Mouse (Mus musculus): ENCODE data around the gene Trnau1ap. TPM values are rescaled to one million over a fixed set of nuclear protein-coding genes. Genes with fewer than 3 reads are reported as not detected.
A peak's percentile ranks its signal among the peaks of the same experiment; 100 is the strongest.

Trnau1ap gene
- polyA plus RNA-seq, 1 experiment from 2014 or later: 72.8 TPM

GRCm38 (mm10) chr4:132262358-132262616 lies 67.1 kb downstream of the Trnau1ap start:
- Histone ChIP-seq H3K9me3 (ENCODE audit: control insufficient read depth, low read length) (no peaks in the 10 kb centered on the region), H3K4me3 (ENCODE audit: low read depth, low read length) (no peak overlapping the region), H3K27ac (ENCODE audit: low read depth) (no peak overlapping the region), H3K36me3 (ENCODE audit: control insufficient read depth, insufficient read depth, low read length) (no peaks in the 10 kb centered on the region), H3K27me3 (replicated peaks; ENCODE audit: control insufficient read depth, insufficient read depth, low read length) (no peaks in the 10 kb centered on the region), H3K4me1 (replicated peaks; ENCODE audit: control insufficient read depth, insufficient read depth, low read length) (peaks cover 4% of the 10 kb centered on the region; the same call in 1 of the 2 replicates), H3K9ac (ENCODE audit: low read length) (no peak overlapping the region), H3K4me2 (ENCODE audit: low read length) (peak overlapping the region; percentile 74)
- WGBS: 69% methylated on average over 5 of the region's 5 CpGs
- ATAC-seq (replicated peaks; ENCODE audit: low FRiP score, low TSS enrichment, low read depth): no peak
- no peak for DNase-seq (ENCODE audit: low spot score)

Other genes starting within 250 kb of the Trnau1ap start
- gene Oprd1, start 185.1 kb downstream of the Trnau1ap start, polyA plus RNA-seq (2014; fragmentation: Nextera tagmentation; extraction: Ambion mirVana): 0.24 and 0.38 TPM in 2 replicates
- gene Ythdf2, start 117.2 kb downstream of the Trnau1ap start, polyA plus RNA-seq (2014; fragmentation: Nextera tagmentation; extraction: Ambion mirVana): 100 and 111 TPM in 2 replicates
- 31.6 and 36.0 TPM in 2 replicates for gene Gmeb1, start 67.9 kb downstream of the Trnau1ap start, polyA plus RNA-seq (2014; fragmentation: Nextera tagmentation; extraction: Ambion mirVana)
- 36.8 and 43.6 TPM in 2 replicates for gene Taf12, start 55.2 kb downstream of the Trnau1ap start, polyA plus RNA-seq (2014; fragmentation: Nextera tagmentation; extraction: Ambion mirVana)
- gene Rab42, start 26.2 kb downstream of the Trnau1ap start, polyA plus RNA-seq (2014; fragmentation: Nextera tagmentation; extraction: Ambion mirVana): 1.6 and 1.7 TPM in 2 replicates
- gene Rcc1, start 24.1 kb upstream of the Trnau1ap start, polyA plus RNA-seq (2014; fragmentation: Nextera tagmentation; extraction: Ambion mirVana): 65.7 and 66.6 TPM in 2 replicates
- 21.5 and 22.4 TPM in 2 replicates for gene Phactr4, start 93.0 kb upstream of the Trnau1ap start, polyA plus RNA-seq (2014; fragmentation: Nextera tagmentation; extraction: Ambion mirVana)
- gene Med18, start 134.4 kb upstream of the Trnau1ap start, polyA plus RNA-seq (2014; fragmentation: Nextera tagmentation; extraction: Ambion mirVana): 11.4 and 16.2 TPM in 2 replicates
- gene Sesn2, start 181.0 kb upstream of the Trnau1ap start, polyA plus RNA-seq (2014; fragmentation: Nextera tagmentation; extraction: Ambion mirVana): 6.9 and 7.3 TPM in 2 replicates
- gene Atpif1, start 204.1 kb upstream of the Trnau1ap start, polyA plus RNA-seq (2014; fragmentation: Nextera tagmentation; extraction: Ambion mirVana): 1,370 and 1,434 TPM in 2 replicates
- gene Dnajc8, start 206.0 kb upstream of the Trnau1ap start, polyA plus RNA-seq (2014; fragmentation: Nextera tagmentation; extraction: Ambion mirVana): 174 and 189 TPM in 2 replicates
- 0.57 and 0.59 TPM in 2 replicates for gene Ptafr, start 234.5 kb upstream of the Trnau1ap start, polyA plus RNA-seq (2014; fragmentation: Nextera tagmentation; extraction: Ambion mirVana)